Mouse (Mus musculus) large intestine, adult 2 months (tissue): Measurements from ENCODE around the gene Gnb5. TPM values are rescaled to one million over a fixed set of nuclear protein-coding genes. Genes with fewer than 3 reads are reported as not detected.

ENCODE experiments used
- DNase-seq: peaks from one replicate; pipeline ENCODE4 v3.0.0-alpha.2; 2012; ENCODE audit warnings: low read depth, low spot score
- WGBS: fragments of 180-500 bp; shearing (Covaris S2); methylation state at CpG from one replicate; pipeline ENCODE4 v1.1.7; 2018; 5-methylcytosine and 5-hydroxymethylcytosine counted together
- polyA plus RNA-seq: library from polyadenylated mRNA; depleted of rRNA; stranded (reverse); fragments of >200 nt; gene quantifications from 2 replicates; pipeline ENCODE4 v1.2.3, GENCODE M21; 2012; rRNA removed

The Gnb5 gene
- polyA plus RNA-seq, result 10.3 and 10.5 TPM in 2 replicates

GRCm38 (mm10) chr9:75306126-75306898 lies at the start of gene Gnb5:
TSS of gene Gnb5 (plus strand) at chr9:75306288.
- WGBS, result 86% methylated on average over 11 of the region's 11 CpGs

GRCm38 (mm10) chr9:75258792-75259191 lies 47.3 kb upstream of the Gnb5 start:
- no peak for DNase-seq
- 46% methylated on average over 4 of the region's 4 CpGs for WGBS

More at GRCm38 (mm10) chr9:75306126-75306898, at the start of gene Gnb5:
- DNase-seq, result no peak

- no peak for DNase-seq
- WGBS, result 91% methylated on average over 4 of the region's 4 CpGs
Observed at GRCm38 (mm10) chr9:75259656-75260055, 46.4 kb upstream of the Gnb5 start.

GRCm38 (mm10) chr9:75261332-75261872 lies 44.7 kb upstream of the Gnb5 start:
- DNase-seq, result no peak
- 50% methylated on average over 8 of the region's 8 CpGs for WGBS

GRCm38 (mm10) chr9:75262235-75262826 lies 43.8 kb upstream of the Gnb5 start:
- no peak for DNase-seq
- WGBS, result 73% methylated on average over 8 of the region's 8 CpGs

- 30% methylated on average over 3 of the region's 3 CpGs for WGBS
- DNase-seq, result peak; percentile 82
Observed at GRCm38 (mm10) chr9:75264008-75264718, 41.9 kb upstream of the Gnb5 start.

GRCm38 (mm10) chr9:75267147-75267546 lies 38.9 kb upstream of the Gnb5 start:
- DNase-seq, result no peak
- 34% methylated on average over 6 of the region's 6 CpGs for WGBS

- no peak for DNase-seq
- WGBS, result 63% methylated on average over 6 of the region's 6 CpGs
Observed at GRCm38 (mm10) chr9:75270382-75270781, 35.7 kb upstream of the Gnb5 start.

GRCm38 (mm10) chr9:75271539-75271938 lies 34.5 kb upstream of the Gnb5 start:
- no peak for DNase-seq
- WGBS, result 95% methylated on average over 8 of the region's 8 CpGs

- 57% methylated on average over 6 of the region's 6 CpGs for WGBS
- DNase-seq, result no peak
Observed at GRCm38 (mm10) chr9:75273646-75274045, 32.4 kb upstream of the Gnb5 start.

- no peak for DNase-seq
- whole genome bisulfite sequencing, result 76% methylated on average over 5 of the region's 5 CpGs
Observed at GRCm38 (mm10) chr9:75274486-75274885, 31.6 kb upstream of the Gnb5 start.

GRCm38 (mm10) chr9:75275051-75275450 lies 31.0 kb upstream of the Gnb5 start:
- WGBS, result 92% methylated on average over 9 of the region's 9 CpGs
- no peak for DNase-seq

GRCm38 (mm10) chr9:75280814-75281213 lies 25.3 kb upstream of the Gnb5 start:
- DNase-seq, result no peak
- whole genome bisulfite sequencing, result 58% methylated on average over 5 of the region's 5 CpGs

- no peak for DNase-seq
- WGBS, result 95% methylated on average over 2 of the region's 2 CpGs
Observed at GRCm38 (mm10) chr9:75282179-75282578, 23.9 kb upstream of the Gnb5 start.

GRCm38 (mm10) chr9:75282830-75283229 lies 23.3 kb upstream of the Gnb5 start:
- WGBS, result 17% methylated on average over 3 of the region's 3 CpGs
- DNase-seq, result no peak

- no peak for DNase-seq
- WGBS, result 92% methylated on average over 8 of the region's 8 CpGs
Observed at GRCm38 (mm10) chr9:75283636-75284035, 22.5 kb upstream of the Gnb5 start.

- 81% methylated on average over 6 of the region's 6 CpGs for WGBS
- DNase-seq, result no peak
Observed at GRCm38 (mm10) chr9:75285363-75285762, 20.7 kb upstream of the Gnb5 start.

GRCm38 (mm10) chr9:75287636-75288035 lies 18.5 kb upstream of the Gnb5 start:
- no peak for DNase-seq
- 65% methylated on average over 6 of the region's 6 CpGs for WGBS

GRCm38 (mm10) chr9:75289545-75289944 lies 16.5 kb upstream of the Gnb5 start:
- 52% methylated on average over 4 of the region's 4 CpGs for WGBS
- no peak for DNase-seq

GRCm38 (mm10) chr9:75299342-75299741 lies 6.7 kb upstream of the Gnb5 start:
- no peak for DNase-seq
- WGBS, result 81% methylated on average over 2 of the region's 2 CpGs
